Mouse (Mus musculus): Measurements from ENCODE around the gene Wdr75. TPM values are rescaled to one million over a fixed set of nuclear protein-coding genes. Genes with fewer than 3 reads are reported as not detected.

The Wdr75 gene
- polyA plus RNA-seq, 1 experiment from 2014 or later: 25.3 TPM

DNA sequence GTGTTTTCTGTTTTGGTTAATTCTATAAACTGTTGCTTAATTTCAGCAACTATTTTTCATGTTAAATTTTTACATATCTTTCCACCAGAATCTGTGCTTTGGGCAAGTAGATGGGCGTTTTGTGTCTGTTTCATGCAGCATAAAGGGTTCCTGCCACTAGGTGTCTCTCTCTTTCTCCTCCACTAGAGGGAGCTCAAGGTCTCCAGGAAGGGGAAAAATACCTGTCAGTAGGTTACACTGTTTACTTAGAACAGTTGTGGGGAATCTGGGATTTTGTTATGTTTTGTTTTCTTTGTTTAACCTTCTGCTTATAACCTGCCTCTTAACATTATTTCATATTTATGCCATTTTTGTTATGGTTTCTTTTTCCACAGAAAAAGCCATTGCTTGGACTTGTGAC, 21.9 kb downstream of the Wdr75 start:
- H3K9me3 ChIP-seq (ENCODE audit: control insufficient read depth): no peaks in the 10 kb centered on the region
- H3K27ac ChIP-seq (ENCODE audit: low read depth, low read length): no peak overlapping the region
- no peak overlapping the region for H3K9ac ChIP-seq (ENCODE audit: low read depth, low read length)
- H3K4me3 ChIP-seq (ENCODE audit: low read depth, low read length): no peak overlapping the region
- ATAC-seq: no peak
- 15% methylated on average over 1 of the region's 1 CpGs for WGBS
- no peak overlapping the region for H3K4me2 ChIP-seq (replicated peaks; ENCODE audit: low read depth)
- H3K4me1 ChIP-seq (replicated peaks; ENCODE audit: control insufficient read depth, insufficient read depth, low read length): no peaks in the 10 kb centered on the region
- peaks cover 30% of the 10 kb centered on the region for H3K36me3 ChIP-seq (ENCODE audit: control insufficient read depth, insufficient read depth)
- TF ChIP-seq CTCF (IDR thresholded peaks at IDR 0.05; ENCODE audit: low read depth): peak; percentile 96
- H3K27me3 ChIP-seq (replicated peaks; ENCODE audit: control insufficient read depth, insufficient read depth, low read length): no peaks in the 10 kb centered on the region

DNA sequence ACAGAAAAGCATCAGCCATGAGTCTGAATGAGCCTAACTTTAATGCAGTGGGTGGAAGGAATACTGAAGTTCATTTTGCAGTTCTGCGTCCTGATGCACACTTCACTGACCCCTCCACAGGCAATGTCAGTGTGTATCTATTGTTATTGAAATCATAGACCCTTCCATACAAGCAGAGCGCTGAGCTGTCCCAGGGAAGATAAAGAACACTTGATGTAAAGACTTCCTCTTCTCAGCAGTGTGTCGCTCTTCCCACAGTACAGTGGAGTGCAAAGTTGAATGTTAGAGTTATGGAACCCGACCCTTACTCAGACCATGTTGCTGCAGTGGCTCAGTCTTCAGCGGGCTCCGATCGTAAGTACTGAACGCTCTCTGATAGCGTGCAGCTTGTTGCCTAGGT, 23.6 kb downstream of the Wdr75 start:
- no peaks in the 10 kb centered on the region for H3K27me3 ChIP-seq (replicated peaks; ENCODE audit: control insufficient read depth, insufficient read depth, low read length)
- H3K4me1 ChIP-seq (replicated peaks; ENCODE audit: control insufficient read depth, insufficient read depth, low read length): no peaks in the 10 kb centered on the region
- no peak for TF ChIP-seq CTCF (IDR thresholded peaks at IDR 0.05; ENCODE audit: low read depth)
- no peak overlapping the region for H3K9ac ChIP-seq (ENCODE audit: low read depth, low read length)
- no peak overlapping the region for H3K4me2 ChIP-seq (replicated peaks; ENCODE audit: low read depth)
- peaks cover 30% of the 10 kb centered on the region for H3K36me3 ChIP-seq (ENCODE audit: control insufficient read depth, insufficient read depth)
- H3K27ac ChIP-seq (ENCODE audit: low read depth, low read length): no peak overlapping the region
- WGBS: 95% methylated on average over 9 of the region's 9 CpGs
- no peaks in the 10 kb centered on the region for H3K9me3 ChIP-seq (ENCODE audit: control insufficient read depth)
- ATAC-seq: no peak
- H3K4me3 ChIP-seq (ENCODE audit: low read depth, low read length): no peak overlapping the region

GRCm38 (mm10) chr1:45824441-45824840, 29.5 kb downstream of the Wdr75 start:
- peaks cover 16% of the 10 kb centered on the region for H3K36me3 ChIP-seq (ENCODE audit: control insufficient read depth, insufficient read depth)
- no peak overlapping the region for H3K4me2 ChIP-seq (replicated peaks; ENCODE audit: low read depth)
- WGBS: 70% methylated on average over 1 of the region's 1 CpGs
- no peak for ATAC-seq
- H3K27ac ChIP-seq (ENCODE audit: low read depth, low read length): no peak overlapping the region
- H3K4me3 ChIP-seq (ENCODE audit: low read depth, low read length): no peak overlapping the region
- H3K9ac ChIP-seq (ENCODE audit: low read depth, low read length): no peak overlapping the region
- H3K4me1 ChIP-seq (replicated peaks; ENCODE audit: control insufficient read depth, insufficient read depth, low read length): no peaks in the 10 kb centered on the region
- no peak for TF ChIP-seq CTCF (IDR thresholded peaks at IDR 0.05; ENCODE audit: low read depth)
- no peaks in the 10 kb centered on the region for H3K9me3 ChIP-seq (ENCODE audit: control insufficient read depth)
- no peaks in the 10 kb centered on the region for H3K27me3 ChIP-seq (replicated peaks; ENCODE audit: control insufficient read depth, insufficient read depth, low read length)

DNA sequence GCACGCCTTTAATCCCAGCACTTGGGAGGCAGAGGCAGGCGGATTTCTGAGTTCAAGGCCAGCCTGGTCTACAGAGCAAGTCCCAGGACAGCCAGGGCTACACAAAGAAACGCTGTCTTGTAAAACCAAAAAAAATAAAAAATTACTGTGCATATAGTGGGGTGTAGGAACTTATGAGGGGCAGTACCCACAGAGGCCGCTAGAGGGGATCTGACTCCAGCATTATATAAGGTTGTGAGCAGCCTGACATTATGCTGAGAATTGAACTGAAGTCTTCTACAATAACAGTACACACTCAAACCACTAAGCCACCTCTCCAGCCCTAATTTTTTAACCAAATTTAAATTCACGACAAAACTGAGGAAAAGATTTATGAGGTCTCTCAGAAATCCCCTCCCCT, 30.2 kb downstream of the Wdr75 start:
- Histone ChIP-seq H3K36me3 (ENCODE audit: control insufficient read depth, insufficient read depth) (peaks cover 13% of the 10 kb centered on the region; the same call in 1 of the 2 replicates), H3K4me3 (ENCODE audit: low read depth, low read length) (no peak overlapping the region), H3K27me3 (replicated peaks; ENCODE audit: control insufficient read depth, insufficient read depth, low read length) (no peaks in the 10 kb centered on the region), H3K9me3 (ENCODE audit: control insufficient read depth) (no peaks in the 10 kb centered on the region), H3K4me1 (replicated peaks; ENCODE audit: control insufficient read depth, insufficient read depth, low read length) (no peaks in the 10 kb centered on the region), H3K9ac (ENCODE audit: low read depth, low read length) (no peak overlapping the region), H3K4me2 (replicated peaks; ENCODE audit: low read depth) (no peak overlapping the region), H3K27ac (ENCODE audit: low read depth, low read length) (no peak overlapping the region)
- ATAC-seq: 0 out of 2 replicates have a peak, but pooled peaks have one; percentile 25
- TF ChIP-seq CTCF (IDR thresholded peaks at IDR 0.05; ENCODE audit: low read depth): peak; percentile 82
- WGBS: 51% methylated on average over 5 of the region's 5 CpGs

DNA sequence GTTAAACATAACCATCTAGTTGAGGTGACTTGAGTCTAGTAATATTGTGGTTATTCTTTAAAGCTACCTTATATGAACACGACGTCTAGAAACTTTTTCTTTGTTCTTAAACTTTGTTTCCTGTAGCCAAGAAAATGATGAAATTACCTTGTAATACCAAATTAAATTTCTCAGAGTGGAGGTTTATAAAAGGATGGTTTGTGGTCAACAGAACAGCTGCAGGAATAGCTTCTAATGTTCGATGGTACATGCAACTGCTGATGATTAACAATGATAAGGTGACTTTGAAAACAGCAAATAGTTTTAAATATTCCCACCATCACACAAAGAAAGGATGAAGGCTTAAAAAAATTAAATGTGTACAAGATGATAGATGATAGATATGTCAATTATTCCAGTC, 30.7 kb downstream of the Wdr75 start:
- Histone ChIP-seq H3K9ac (ENCODE audit: low read depth, low read length) (no peak overlapping the region), H3K27ac (ENCODE audit: low read depth, low read length) (no peak overlapping the region), H3K4me3 (ENCODE audit: low read depth, low read length) (no peak overlapping the region), H3K4me2 (replicated peaks; ENCODE audit: low read depth) (no peak overlapping the region), H3K9me3 (ENCODE audit: control insufficient read depth) (no peaks in the 10 kb centered on the region), H3K4me1 (replicated peaks; ENCODE audit: control insufficient read depth, insufficient read depth, low read length) (no peaks in the 10 kb centered on the region), H3K36me3 (ENCODE audit: control insufficient read depth, insufficient read depth) (peaks cover 9% of the 10 kb centered on the region; the same call in 1 of the 2 replicates), H3K27me3 (replicated peaks; ENCODE audit: control insufficient read depth, insufficient read depth, low read length) (no peaks in the 10 kb centered on the region)
- no peak for TF ChIP-seq CTCF (IDR thresholded peaks at IDR 0.05; ENCODE audit: low read depth)
- no peak for ATAC-seq
- WGBS: 87% methylated on average over 3 of the region's 3 CpGs

DNA sequence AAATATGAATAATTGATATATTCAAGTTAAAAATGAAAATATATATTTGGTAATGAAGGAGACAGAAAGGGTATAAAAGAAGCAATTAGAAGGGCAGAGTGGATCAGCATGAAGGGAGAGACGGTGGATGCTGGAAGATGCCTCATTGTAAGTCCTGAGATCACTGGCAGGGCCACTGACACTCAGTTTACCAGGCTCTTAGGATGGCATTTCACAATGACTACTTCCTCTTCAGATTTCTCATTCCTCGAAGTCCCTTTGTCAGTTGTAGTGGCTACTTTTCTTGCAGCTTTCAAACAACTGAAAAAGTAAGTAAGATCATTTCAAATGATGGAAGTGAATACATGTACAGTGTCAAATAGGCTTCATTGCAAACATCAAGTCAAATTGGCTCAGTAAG, 31.2 kb downstream of the Wdr75 start:
- peaks cover 9% of the 10 kb centered on the region; the same call in 1 of the 2 replicates for H3K36me3 ChIP-seq (ENCODE audit: control insufficient read depth, insufficient read depth)
- H3K4me2 ChIP-seq (replicated peaks; ENCODE audit: low read depth): no peak overlapping the region
- H3K4me3 ChIP-seq (ENCODE audit: low read depth, low read length): no peak overlapping the region
- no peaks in the 10 kb centered on the region for H3K9me3 ChIP-seq (ENCODE audit: control insufficient read depth)
- no peak overlapping the region for H3K27ac ChIP-seq (ENCODE audit: low read depth, low read length)
- H3K27me3 ChIP-seq (replicated peaks; ENCODE audit: control insufficient read depth, insufficient read depth, low read length): no peaks in the 10 kb centered on the region
- no peak for TF ChIP-seq CTCF (IDR thresholded peaks at IDR 0.05; ENCODE audit: low read depth)
- WGBS: 85% methylated on average over 2 of the region's 2 CpGs
- H3K4me1 ChIP-seq (replicated peaks; ENCODE audit: control insufficient read depth, insufficient read depth, low read length): no peaks in the 10 kb centered on the region; the same call in 1 of the 2 replicates
- no peak for ATAC-seq
- no peak overlapping the region for H3K9ac ChIP-seq (ENCODE audit: low read depth, low read length)

DNA sequence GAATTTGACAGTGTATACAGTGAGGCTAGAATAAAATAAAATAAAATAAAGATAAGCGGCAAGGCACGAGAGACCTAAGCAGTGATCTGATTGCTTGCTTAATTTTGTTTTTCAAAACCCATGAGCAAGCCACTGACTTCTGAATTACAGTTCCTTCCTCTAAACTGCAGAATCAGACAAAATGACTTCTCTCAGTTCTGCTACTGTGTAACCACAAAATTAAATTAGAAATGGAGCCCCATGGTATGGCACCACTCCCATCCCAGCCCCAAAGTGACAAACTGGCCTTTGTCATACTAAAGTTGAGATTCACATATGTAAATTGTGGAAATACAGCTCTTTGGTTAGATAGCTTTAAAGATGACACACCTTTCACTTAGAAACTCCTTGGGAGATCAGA, 31.8 kb downstream of the Wdr75 start:
- Histone ChIP-seq H3K9ac (ENCODE audit: low read depth, low read length) (no peak overlapping the region), H3K27ac (ENCODE audit: low read depth, low read length) (no peak overlapping the region), H3K4me2 (replicated peaks; ENCODE audit: low read depth) (no peak overlapping the region), H3K36me3 (ENCODE audit: control insufficient read depth, insufficient read depth) (peaks cover 9% of the 10 kb centered on the region; the same call in 1 of the 2 replicates), H3K4me3 (ENCODE audit: low read depth, low read length) (no peak overlapping the region), H3K4me1 (replicated peaks; ENCODE audit: control insufficient read depth, insufficient read depth, low read length) (no peaks in the 10 kb centered on the region; the same call in 1 of the 2 replicates), H3K9me3 (ENCODE audit: control insufficient read depth) (no peaks in the 10 kb centered on the region), H3K27me3 (replicated peaks; ENCODE audit: control insufficient read depth, insufficient read depth, low read length) (no peaks in the 10 kb centered on the region)
- no peak for TF ChIP-seq CTCF (IDR thresholded peaks at IDR 0.05; ENCODE audit: low read depth)
- ATAC-seq: no peak
- 84% methylated on average over 2 of the region's 2 CpGs for WGBS

Measured in intestine, postnatal 0 days (tissue).